Mouse (Mus musculus) spleen, postnatal 0 days (tissue): ENCODE results near the gene Olfr488. TPM values are rescaled to one million over a fixed set of nuclear protein-coding genes. Genes with fewer than 3 reads are reported as not detected.

Experiments used
- polyA plus RNA-seq: library from polyadenylated mRNA; unstranded; fragments of >200 nt; fragmentation: Nextera tagmentation; extraction: Ambion mirVana; gene quantifications from 2 replicates; pipeline ENCODE4 v1.2.1, GENCODE M21; 2015

Gene Olfr488
- polyA plus RNA-seq, result not detected in 2 replicates

DNA sequence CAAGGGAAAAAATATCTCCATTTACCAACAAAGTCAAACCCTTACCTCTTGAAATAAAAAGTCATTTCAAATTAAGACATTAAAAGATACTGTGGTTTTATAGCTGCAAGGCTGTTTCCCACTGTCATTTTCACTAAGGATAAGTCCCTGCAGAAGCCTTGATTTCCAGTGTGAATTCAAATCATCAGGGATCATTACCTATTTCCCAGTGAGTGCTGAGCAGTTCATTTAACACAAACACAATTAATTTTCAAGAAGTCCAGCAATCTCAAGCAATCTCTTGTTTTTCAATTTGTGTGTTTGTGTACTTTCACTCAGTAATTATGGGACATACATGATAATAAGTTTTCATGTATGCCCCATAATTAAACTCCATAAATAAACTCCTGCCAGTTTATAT is at the start of gene Olfr488:
TSS of gene Olfr488 (minus strand) at position 101 of the 400 bp plus-strand sequence.

DNA sequence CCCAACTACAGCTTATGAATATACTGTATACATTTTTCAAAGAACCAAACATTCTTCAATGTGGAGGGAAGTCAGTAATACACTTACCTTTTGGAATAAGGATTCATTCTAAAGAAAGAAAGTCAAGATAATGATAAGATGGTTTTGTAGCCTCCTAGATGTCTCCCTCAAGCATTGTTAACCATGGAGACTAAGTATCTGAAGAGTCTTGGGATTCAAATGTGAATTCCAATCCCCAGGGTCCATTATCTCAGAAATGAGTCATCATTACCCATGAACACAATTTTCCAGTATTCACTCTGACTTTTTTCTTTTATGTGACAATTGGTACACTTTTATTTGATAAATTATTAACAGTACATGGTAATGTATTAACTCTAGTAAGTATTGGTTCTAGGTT is 30.7 kb upstream of the Olfr488 start, which contains the start of gene Olfr490:
TSS of gene Olfr490 (minus strand) at position 101 of the 400 bp plus-strand sequence.

DNA sequence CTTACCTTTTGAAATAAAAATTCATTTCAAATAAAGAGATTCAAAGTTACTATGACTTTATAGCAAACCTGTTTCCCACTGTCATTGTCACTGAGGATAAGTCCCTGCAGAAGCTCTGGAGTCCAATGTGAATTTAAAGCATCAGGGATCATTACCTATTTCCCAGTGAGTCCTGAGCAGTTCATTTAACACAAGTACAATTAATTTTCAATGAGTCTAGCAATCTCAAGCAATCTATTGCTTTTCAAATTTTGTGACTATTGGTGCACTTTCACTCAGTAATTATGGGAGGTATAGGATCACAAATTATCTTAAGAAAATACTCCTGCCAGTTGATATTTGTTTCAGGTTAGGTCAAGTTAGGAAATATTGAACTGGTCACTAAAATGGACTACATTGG is 43.6 kb downstream of the Olfr488 start, which contains the start of gene Olfr487:
TSS of gene Olfr487 (minus strand) at position 101 of the 400 bp plus-strand sequence.

Other genes with a start within 250 kb of the Olfr488 start
- not detected in 2 replicates for gene Olfr478, start 224.4 kb downstream of the Olfr488 start, polyA plus RNA-seq
- not detected in 2 replicates for gene Olfr479, start 207.7 kb downstream of the Olfr488 start, polyA plus RNA-seq
- not detected in 2 replicates for gene Olfr480, start 191.0 kb downstream of the Olfr488 start, polyA plus RNA-seq
- gene Olfr481, start 178.5 kb downstream of the Olfr488 start, polyA plus RNA-seq, result not detected in 2 replicates
- 0.12 TPM in 2 replicates for gene Olfr482, start 160.8 kb downstream of the Olfr488 start, polyA plus RNA-seq
- not detected in 2 replicates for gene Olfr483, start 157.5 kb downstream of the Olfr488 start, polyA plus RNA-seq
- not detected in 2 replicates for gene Olfr484, start 130.9 kb downstream of the Olfr488 start, polyA plus RNA-seq
- gene Olfr485, start 98.5 kb downstream of the Olfr488 start, polyA plus RNA-seq, result not detected in 2 replicates
- not detected in 2 replicates for gene Olfr486, start 85.6 kb downstream of the Olfr488 start, polyA plus RNA-seq
- gene Olfr487, start 43.7 kb downstream of the Olfr488 start, polyA plus RNA-seq, result not detected in 2 replicates
- gene Olfr490, start 30.6 kb upstream of the Olfr488 start, polyA plus RNA-seq, result not detected in 2 replicates
- gene Olfr491, start 55.1 kb upstream of the Olfr488 start, polyA plus RNA-seq, result not detected in 2 replicates
- gene Olfr492, start 65.3 kb upstream of the Olfr488 start, polyA plus RNA-seq, result not detected in 2 replicates
- not detected in 2 replicates for gene Olfr493, start 88.6 kb upstream of the Olfr488 start, polyA plus RNA-seq
- not detected in 2 replicates for gene Olfr494, start 107.0 kb upstream of the Olfr488 start, polyA plus RNA-seq
- gene Olfr495, start 134.8 kb upstream of the Olfr488 start, polyA plus RNA-seq, result not detected in 2 replicates
- not detected in 2 replicates for gene Olfr497, start 162.1 kb upstream of the Olfr488 start, polyA plus RNA-seq
- gene Olfr498, start 207.0 kb upstream of the Olfr488 start, polyA plus RNA-seq, result not detected in 2 replicates